Mouse (Mus musculus) neural tube, embryonic 14.5 days (tissue): ENCODE data around the gene Fnbp1. TPM values are rescaled to one million over a fixed set of nuclear protein-coding genes. Genes with fewer than 3 reads are reported as not detected.
"Not testable (repeated sequence)": the region's sequence is repeated elsewhere in the genome, so short reads cannot be mapped to it uniquely, and the experiment has no call there.

Experiments
- ATAC-seq: fragments of 200-750 bp; cut with Nextera tagmentation; 2 replicates; pipeline ENCODE4 v1.8.0; 2017; ENCODE audit warnings: low read depth, mild to moderate bottlenecking, moderate TSS enrichment, moderate library complexity
- H3K27ac ChIP-seq: fragments of 300-500 bp; sonication (generic); 2 replicates; pipeline ENCODE4 v1.5.1; 2014; ENCODE audit warnings: low read depth, mild to moderate bottlenecking, control low read depth, low read length, moderate library complexity, mixed read lengths
- H3K27me3 ChIP-seq: fragments of 300-500 bp; sonication (generic); 2 replicates; pipeline ENCODE4 v1.6.1; 2014; ENCODE audit warnings: low read length; ENCODE audit not compliant: control insufficient read depth, insufficient read depth
- H3K36me3 ChIP-seq: fragments of 300-500 bp; sonication (generic); 2 replicates; pipeline ENCODE4 v1.6.1; 2014; ENCODE audit warnings: low read length, mixed read lengths; ENCODE audit not compliant: control insufficient read depth, insufficient read depth
- H3K4me1 ChIP-seq: fragments of 300-500 bp; sonication (generic); 2 replicates; pipeline ENCODE4 v1.6.1; 2014; ENCODE audit warnings: low read length; ENCODE audit not compliant: control insufficient read depth, insufficient read depth
- H3K4me2 ChIP-seq: fragments of 300-500 bp; sonication (generic); 2 replicates; pipeline ENCODE4 v1.6.1; 2014; ENCODE audit warnings: mild to moderate bottlenecking, low read depth, low read length, control low read depth
- H3K4me3 ChIP-seq: fragments of 300-500 bp; sonication (generic); 2 replicates; pipeline ENCODE4 v1.5.1; 2014; ENCODE audit warnings: low read depth, low read length, control low read depth, mixed read lengths
- H3K9ac ChIP-seq: fragments of 300-500 bp; sonication (generic); replicated peaks from 2 replicates; pipeline ENCODE4 v1.6.1; 2014; ENCODE audit warnings: low read depth, mild to moderate bottlenecking, control low read depth, low read length, mixed read lengths
- H3K9me3 ChIP-seq: fragments of 300-500 bp; sonication (generic); 2 replicates; pipeline ENCODE4 v1.6.1; 2016; ENCODE audit warnings: low read length; ENCODE audit not compliant: control insufficient read depth
- WGBS: fragments of 180-500 bp; shearing (Covaris S2); extraction: QIAGEN DNeasy Blood & Tissue Kit; methylation state at CpG from one replicate; pipeline ENCODE4 v1.1.7; 2014; 5-methylcytosine and 5-hydroxymethylcytosine counted together
- polyA plus RNA-seq: library from polyadenylated mRNA; unstranded; fragments of >200 nt; fragmentation: Nextera tagmentation; extraction: Ambion mirVana; gene quantifications from 2 replicates; pipeline ENCODE4 v1.2.1, GENCODE M21; 2014

Fnbp1 gene
- polyA plus RNA-seq, 1 experiment from 2014 or later = 33.3 TPM

DNA sequence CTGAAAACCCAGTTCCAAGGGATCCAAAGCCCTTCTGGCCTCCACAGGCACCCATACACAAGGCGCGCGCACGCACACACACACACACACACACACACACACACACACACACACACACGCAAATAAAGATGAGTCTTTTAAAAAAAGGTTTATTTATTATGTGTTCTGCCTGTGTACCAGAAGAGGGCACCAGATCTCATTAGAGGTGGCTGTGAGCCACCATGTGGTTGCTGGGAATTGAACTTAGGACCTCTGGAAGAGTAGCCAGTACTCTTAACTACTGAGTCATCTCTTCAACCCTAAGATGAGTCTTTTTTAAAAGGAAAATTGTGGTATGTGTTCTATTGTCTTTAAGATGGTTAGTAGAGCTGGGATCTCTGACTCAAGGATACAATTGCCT lies 30.7 kb upstream of the Fnbp1 start:
- Histone ChIP-seq H3K9me3 (no peaks in the 10 kb centered on the region), H3K9ac (no peak overlapping the region), H3K27ac (no peak overlapping the region), H3K27me3 (no peaks in the 10 kb centered on the region), H3K4me3 (no peak overlapping the region), H3K36me3 (peaks cover 61% of the 10 kb centered on the region), H3K4me1 (no peaks in the 10 kb centered on the region), H3K4me2 (no peak overlapping the region)
- no peak for ATAC-seq
- 90% methylated on average over 5 of the region's 5 CpGs for WGBS

DNA sequence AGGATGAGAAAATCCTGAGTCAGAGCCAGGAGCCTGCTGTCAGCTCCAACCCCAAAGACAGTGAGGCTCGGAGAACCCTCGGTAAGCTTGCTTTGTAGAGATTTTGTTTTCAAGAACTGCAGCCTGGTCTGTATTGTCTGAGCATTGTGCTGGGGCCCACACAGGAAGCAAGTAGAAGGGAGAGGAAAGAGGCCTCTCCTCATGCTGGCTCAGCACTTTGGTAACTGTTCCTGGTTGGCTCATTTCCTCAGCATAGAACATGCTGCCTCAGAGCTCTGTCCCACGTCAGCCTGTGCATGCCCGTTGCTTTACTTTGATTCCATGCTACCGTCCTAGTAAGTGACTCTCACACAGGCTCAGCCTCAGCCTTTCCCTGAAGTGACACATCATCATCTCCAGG lies 30.2 kb upstream of the Fnbp1 start:
- H3K4me1 ChIP-seq = no peaks in the 10 kb centered on the region
- H3K4me2 ChIP-seq = no peak overlapping the region
- H3K36me3 ChIP-seq = peaks cover 58% of the 10 kb centered on the region
- H3K9me3 ChIP-seq = no peaks in the 10 kb centered on the region
- 86% methylated on average over 5 of the region's 5 CpGs for WGBS
- ATAC-seq = no peak
- H3K4me3 ChIP-seq = no peak overlapping the region
- no peaks in the 10 kb centered on the region for H3K27me3 ChIP-seq
- no peak overlapping the region for H3K9ac ChIP-seq
- H3K27ac ChIP-seq = no peak overlapping the region

DNA sequence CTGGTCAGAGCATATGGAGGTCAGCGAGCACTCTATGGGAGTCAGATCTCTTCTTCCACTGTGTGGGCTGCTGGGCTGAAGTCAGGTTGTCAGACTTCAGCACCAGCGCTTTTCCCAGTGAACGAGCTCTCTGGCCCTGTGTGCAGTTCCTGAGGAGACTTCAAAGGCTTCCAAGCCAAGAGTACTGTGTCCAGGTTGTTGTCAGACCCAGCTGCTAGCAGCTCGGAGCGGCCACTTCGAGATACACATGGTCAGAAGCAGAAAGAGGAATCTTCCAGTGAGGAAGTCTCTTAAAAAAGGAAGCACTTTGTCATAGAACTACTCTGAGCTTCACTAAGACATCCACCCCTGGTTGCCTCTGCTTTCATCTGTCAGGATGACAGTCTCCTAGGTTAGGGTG lies 28.4 kb upstream of the Fnbp1 start:
- WGBS = 92% methylated on average over 6 of the region's 6 CpGs
- Histone ChIP-seq H3K4me3 (no peak overlapping the region), H3K4me2 (no peak overlapping the region), H3K27me3 (no peaks in the 10 kb centered on the region), H3K9ac (no peak overlapping the region), H3K36me3 (peaks cover 54% of the 10 kb centered on the region), H3K27ac (no peak overlapping the region), H3K4me1 (no peaks in the 10 kb centered on the region), H3K9me3 (no peaks in the 10 kb centered on the region)
- ATAC-seq = no peak

DNA sequence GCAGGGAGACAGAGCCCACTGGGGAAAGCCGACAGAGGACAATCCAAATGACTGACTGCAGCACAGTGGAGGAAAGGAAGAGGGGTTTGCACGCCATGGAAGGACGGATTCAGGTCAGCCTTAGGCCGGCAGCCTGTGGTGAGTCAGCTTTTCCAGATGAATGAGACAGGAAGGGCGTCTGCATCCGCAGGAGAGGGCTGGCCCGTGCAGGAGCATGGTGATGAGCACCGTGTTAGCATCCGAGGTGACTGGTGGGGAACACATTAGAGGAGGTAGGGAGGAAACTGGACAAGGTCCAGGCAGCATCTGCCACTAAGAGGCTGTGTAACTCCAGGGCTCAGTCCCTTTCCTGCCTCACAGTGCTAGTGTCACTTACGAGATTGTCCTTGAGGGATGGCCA lies 27.2 kb upstream of the Fnbp1 start:
- H3K4me1 ChIP-seq = 0 out of 2 replicates have a peak, but pooled peaks cover 6% of the 10 kb centered on the region
- no peak overlapping the region for H3K4me2 ChIP-seq
- H3K36me3 ChIP-seq = peaks cover 54% of the 10 kb centered on the region
- no peaks in the 10 kb centered on the region for H3K9me3 ChIP-seq
- no peak overlapping the region for H3K27ac ChIP-seq
- H3K27me3 ChIP-seq = no peaks in the 10 kb centered on the region
- H3K9ac ChIP-seq = no peak overlapping the region
- ATAC-seq = no peak
- H3K4me3 ChIP-seq = no peak overlapping the region
- 89% methylated on average over 10 of the region's 10 CpGs for WGBS

DNA sequence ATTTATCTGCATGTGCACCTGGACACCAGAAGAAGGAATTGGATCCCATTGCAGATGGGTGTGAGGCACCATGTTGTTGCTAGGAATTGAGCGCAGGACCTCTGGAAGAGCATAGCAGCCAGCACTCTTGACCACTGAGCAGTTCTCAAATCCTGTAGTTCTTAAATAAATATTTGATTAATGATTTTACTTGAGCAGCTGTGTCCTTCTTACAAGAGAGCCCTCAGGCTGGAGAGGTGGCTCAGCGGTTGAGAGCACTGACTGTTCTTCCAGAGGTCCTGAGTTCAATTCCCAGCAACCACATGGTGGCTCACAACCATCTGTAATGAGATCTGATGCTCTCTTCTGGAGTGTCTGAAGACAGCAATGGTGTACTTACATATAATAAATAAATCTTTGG lies 25.8 kb upstream of the Fnbp1 start:
- not testable (repeated sequence) for H3K27ac ChIP-seq, H3K4me3 ChIP-seq, ATAC-seq, H3K9me3 ChIP-seq, H3K9ac ChIP-seq, H3K4me2 ChIP-seq, H3K27me3 ChIP-seq, H3K4me1 ChIP-seq
- peaks cover 47% of the 10 kb centered on the region for H3K36me3 ChIP-seq
- WGBS = 91% methylated on average over 2 of the region's 2 CpGs

DNA sequence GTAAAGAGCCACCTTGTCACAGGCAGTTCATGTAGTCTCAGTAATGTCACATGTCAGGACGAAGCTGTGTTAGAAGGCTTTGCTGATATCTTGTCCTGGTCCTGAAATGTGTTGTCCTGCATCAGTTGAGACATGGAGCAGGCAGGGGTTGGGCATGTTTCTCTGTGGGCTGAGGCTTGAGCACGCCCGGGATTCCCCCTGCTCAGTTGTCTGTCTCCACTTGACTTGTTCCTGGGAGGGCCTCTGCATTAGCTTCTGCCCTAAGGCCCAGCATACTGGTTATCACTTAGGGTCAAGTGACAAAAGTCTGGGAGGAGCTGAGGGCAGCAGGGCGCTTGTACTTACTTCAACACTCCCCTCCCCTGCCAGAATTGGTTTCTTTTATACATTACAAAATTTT lies 23.7 kb upstream of the Fnbp1 start:
- H3K36me3 ChIP-seq = peaks cover 29% of the 10 kb centered on the region
- H3K27me3 ChIP-seq = no peaks in the 10 kb centered on the region
- no peak overlapping the region for H3K27ac ChIP-seq

DNA sequence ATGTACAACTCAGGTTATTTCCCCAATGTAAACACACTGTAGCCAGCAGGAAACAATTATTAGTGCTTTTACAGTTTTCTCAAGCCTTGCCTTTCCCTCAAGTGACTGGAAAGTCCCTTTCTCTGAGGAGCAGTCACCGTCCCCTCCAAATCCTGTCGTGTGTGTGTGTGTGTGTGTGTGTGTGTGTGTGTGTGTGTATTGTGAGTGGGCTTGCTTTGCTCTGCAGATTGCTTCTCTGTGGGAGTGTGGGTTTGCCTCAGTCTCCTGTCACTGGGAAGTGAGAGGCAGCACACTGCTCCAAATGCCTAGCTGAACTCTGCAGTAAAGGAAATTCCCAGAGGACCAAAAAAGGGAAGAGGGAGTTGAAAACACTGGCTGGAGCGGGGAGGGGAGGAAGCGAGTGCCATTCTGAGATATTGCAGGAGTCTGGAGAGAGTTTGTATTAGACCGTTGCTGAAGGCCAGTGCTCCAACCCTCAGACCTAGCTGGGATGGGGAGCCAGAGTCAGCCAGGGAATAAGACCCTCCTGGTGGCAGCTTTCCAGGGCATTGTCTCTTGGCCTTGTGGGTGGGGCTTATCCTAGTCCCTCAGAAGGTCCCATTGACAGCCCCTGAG lies 23.1 kb upstream of the Fnbp1 start:
- WGBS = 54% methylated on average over 5 of the region's 5 CpGs
- Histone ChIP-seq H3K9ac (no peak overlapping the region), H3K9me3 (no peaks in the 10 kb centered on the region), H3K4me1 (0 out of 2 replicates have a peak, but pooled peaks cover 7% of the 10 kb centered on the region), H3K27ac (no peak overlapping the region), H3K4me3 (no peak overlapping the region), H3K4me2 (no peak overlapping the region), H3K27me3 (no peaks in the 10 kb centered on the region), H3K36me3 (peaks cover 26% of the 10 kb centered on the region)
- ATAC-seq = no peak

More for the DNA sequence above, 23.7 kb upstream of the Fnbp1 start:
- Histone ChIP-seq H3K4me2 (no peak overlapping the region), H3K4me3 (no peak overlapping the region), H3K9me3 (no peaks in the 10 kb centered on the region), H3K9ac (no peak overlapping the region), H3K4me1 (0 out of 2 replicates have a peak, but pooled peaks cover 7% of the 10 kb centered on the region)
- no peak for ATAC-seq
- WGBS = 88% methylated on average over 4 of the region's 4 CpGs

DNA sequence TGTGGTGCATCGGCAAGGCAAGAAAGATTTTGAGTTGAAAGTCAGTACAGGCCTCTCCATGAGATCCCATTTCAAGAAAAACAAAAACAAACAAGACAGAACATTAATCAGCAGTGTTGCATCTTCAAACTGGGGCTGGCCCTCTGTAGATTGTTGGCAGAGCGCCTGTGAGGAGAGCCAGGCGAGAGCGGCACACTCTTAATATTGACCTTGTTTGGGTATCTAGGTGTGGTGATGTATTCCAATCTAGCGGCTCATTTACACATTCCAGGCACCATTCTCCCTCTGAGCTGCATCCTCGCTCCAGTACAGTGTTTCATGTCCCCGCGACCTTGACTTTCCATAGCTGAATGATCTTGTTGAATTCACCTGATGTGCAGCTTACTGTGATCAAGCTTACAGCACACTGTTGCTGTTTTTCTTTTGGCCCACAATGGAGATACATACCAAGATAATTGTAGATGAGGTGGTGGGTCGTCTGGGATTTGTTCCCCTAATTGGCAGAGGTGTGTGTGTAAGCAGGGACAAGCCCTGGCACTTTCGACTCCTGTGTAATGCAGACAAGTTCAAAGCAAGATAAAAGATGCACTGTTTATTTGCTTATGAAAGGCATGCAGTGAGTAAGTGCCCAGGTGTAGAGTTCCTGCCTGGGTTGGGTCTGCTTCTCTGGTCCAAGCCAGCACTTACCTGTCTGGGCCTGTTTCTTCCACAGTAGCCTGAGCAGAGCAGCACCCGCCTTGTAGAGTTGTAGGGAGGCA lies 21.7 kb upstream of the Fnbp1 start:
- no peaks in the 10 kb centered on the region for H3K9me3 ChIP-seq
- no peak for ATAC-seq
- H3K4me1 ChIP-seq = 0 out of 2 replicates have a peak, but pooled peaks cover 7% of the 10 kb centered on the region
- no peaks in the 10 kb centered on the region for H3K27me3 ChIP-seq
- no peak overlapping the region for H3K4me2 ChIP-seq
- H3K9ac ChIP-seq = no peak overlapping the region
- no peak overlapping the region for H3K27ac ChIP-seq
- H3K36me3 ChIP-seq = peaks cover 12% of the 10 kb centered on the region
- H3K4me3 ChIP-seq = no peak overlapping the region
- 88% methylated on average over 11 of the region's 11 CpGs for WGBS

DNA sequence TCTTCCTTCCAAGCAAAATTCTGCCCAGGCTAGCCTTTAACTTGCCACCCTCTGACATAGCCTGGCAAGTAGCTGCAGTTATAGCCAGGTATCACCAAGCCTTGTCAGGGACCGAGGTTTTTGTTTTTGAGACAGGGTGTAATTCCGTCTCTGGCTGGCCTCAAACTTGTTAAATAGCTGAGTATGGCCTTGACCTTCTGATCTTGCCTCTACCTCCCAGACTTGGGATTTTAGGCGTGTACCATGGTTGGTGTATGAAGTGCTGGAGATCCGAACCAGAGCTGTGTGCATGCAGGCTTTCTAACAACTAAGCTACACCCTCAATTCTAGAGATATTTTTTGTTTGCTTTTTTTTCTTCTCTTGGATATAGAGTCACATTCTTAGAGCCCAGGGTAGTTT lies 19.8 kb upstream of the Fnbp1 start:
- H3K4me2 ChIP-seq = no peak overlapping the region
- no peak overlapping the region for H3K4me3 ChIP-seq
- no peaks in the 10 kb centered on the region for H3K36me3 ChIP-seq
- H3K27me3 ChIP-seq = no peaks in the 10 kb centered on the region
- 89% methylated on average over 4 of the region's 4 CpGs for WGBS
- H3K9ac ChIP-seq = no peak overlapping the region
- no peak for ATAC-seq
- no peaks in the 10 kb centered on the region for H3K9me3 ChIP-seq
- H3K4me1 ChIP-seq = 0 out of 2 replicates have a peak, but pooled peaks cover 7% of the 10 kb centered on the region
- no peak overlapping the region for H3K27ac ChIP-seq
